Mouse (Mus musculus): ENCODE measurements around the gene Trcg1. TPM values are rescaled to one million over a fixed set of nuclear protein-coding genes. Genes with fewer than 3 reads are reported as not detected.

Gene Trcg1
- polyA plus RNA-seq, 1 experiment from 2014 or later: not detected

- 55% methylated on average over 1 of the region's 1 CpGs for WGBS
- Histone ChIP-seq H3K27me3 (0 out of 2 replicates have a peak, but pooled peaks cover 4% of the 10 kb centered on the region), H3K4me2 (replicated peaks) (no peak overlapping the region), H3K4me3 (replicated peaks) (no peak overlapping the region), H3K27ac (peak overlapping the region; percentile 42; the same call in 1 of the 2 replicates), H3K36me3 (no peaks in the 10 kb centered on the region), H3K9ac (replicated peaks) (no peak overlapping the region), H3K4me1 (replicated peaks) (peaks cover 46% of the 10 kb centered on the region), H3K9me3 (no peaks in the 10 kb centered on the region)
- ATAC-seq: 0 out of 2 replicates have a peak, but pooled peaks have one; percentile 28
These were observed 33.0 kb downstream of the Trcg1 start for GRCm38 (mm10) chr9:57269384-57269783.

GRCm38 (mm10) chr9:57270399-57270798 is 34.0 kb downstream of the Trcg1 start:
- Histone ChIP-seq H3K9ac (replicated peaks) (no peak overlapping the region), H3K36me3 (no peaks in the 10 kb centered on the region), H3K27ac (no peak overlapping the region), H3K4me1 (replicated peaks) (peaks cover 46% of the 10 kb centered on the region), H3K4me3 (replicated peaks) (no peak overlapping the region), H3K4me2 (replicated peaks) (no peak overlapping the region), H3K27me3 (0 out of 2 replicates have a peak, but pooled peaks cover 4% of the 10 kb centered on the region), H3K9me3 (no peaks in the 10 kb centered on the region)
- ATAC-seq: no peak
- 31% methylated on average over 8 of the region's 8 CpGs for WGBS

- WGBS: 72% methylated on average over 1 of the region's 1 CpGs
- H3K27ac ChIP-seq: no peak overlapping the region
- H3K4me1 ChIP-seq (replicated peaks): peaks cover 43% of the 10 kb centered on the region
- H3K4me2 ChIP-seq (replicated peaks): no peak overlapping the region
- H3K4me3 ChIP-seq (replicated peaks): no peak overlapping the region
- no peaks in the 10 kb centered on the region for H3K9me3 ChIP-seq
- no peak for ATAC-seq
- H3K36me3 ChIP-seq: no peaks in the 10 kb centered on the region
- H3K9ac ChIP-seq (replicated peaks): no peak overlapping the region
- 0 out of 2 replicates have a peak, but pooled peaks cover 4% of the 10 kb centered on the region for H3K27me3 ChIP-seq
These were observed 34.7 kb downstream of the Trcg1 start for GRCm38 (mm10) chr9:57271081-57271480.

- no peak overlapping the region for H3K4me3 ChIP-seq (replicated peaks)
- 49% methylated on average over 9 of the region's 9 CpGs for WGBS
- H3K9ac ChIP-seq (replicated peaks): no peak overlapping the region
- no peaks in the 10 kb centered on the region for H3K36me3 ChIP-seq
- no peaks in the 10 kb centered on the region for H3K9me3 ChIP-seq
- H3K4me2 ChIP-seq (replicated peaks): no peak overlapping the region
- H3K27me3 ChIP-seq: 0 out of 2 replicates have a peak, but pooled peaks cover 4% of the 10 kb centered on the region
- H3K4me1 ChIP-seq (replicated peaks): peaks cover 33% of the 10 kb centered on the region
- no peak overlapping the region for H3K27ac ChIP-seq
- no peak for ATAC-seq
These were observed 35.6 kb downstream of the Trcg1 start for GRCm38 (mm10) chr9:57271837-57272562.

GRCm38 (mm10) chr9:57272902-57273804 is 36.8 kb downstream of the Trcg1 start:
- Histone ChIP-seq H3K4me2 (replicated peaks) (no peak overlapping the region), H3K27ac (no peak overlapping the region), H3K9ac (replicated peaks) (no peak overlapping the region), H3K4me3 (replicated peaks) (no peak overlapping the region), H3K4me1 (replicated peaks) (peaks cover 22% of the 10 kb centered on the region), H3K27me3 (no peaks in the 10 kb centered on the region), H3K9me3 (no peaks in the 10 kb centered on the region), H3K36me3 (no peaks in the 10 kb centered on the region)
- 70% methylated on average over 8 of the region's 8 CpGs for WGBS
- no peak for ATAC-seq

- no peaks in the 10 kb centered on the region for H3K27me3 ChIP-seq
- no peak overlapping the region for H3K27ac ChIP-seq
- WGBS: 40% methylated on average over 6 of the region's 6 CpGs
- no peaks in the 10 kb centered on the region for H3K36me3 ChIP-seq
- no peak for ATAC-seq
- H3K9ac ChIP-seq (replicated peaks): no peak overlapping the region
- H3K4me2 ChIP-seq (replicated peaks): no peak overlapping the region
- H3K4me1 ChIP-seq (replicated peaks): peaks cover 18% of the 10 kb centered on the region
- H3K9me3 ChIP-seq: no peaks in the 10 kb centered on the region
- H3K4me3 ChIP-seq (replicated peaks): no peak overlapping the region
These were observed 37.6 kb downstream of the Trcg1 start for GRCm38 (mm10) chr9:57273805-57274494.

GRCm38 (mm10) chr9:57276311-57276710 is 40.0 kb downstream of the Trcg1 start:
- Histone ChIP-seq H3K9ac (replicated peaks) (no peak overlapping the region), H3K4me1 (replicated peaks) (peaks cover 2% of the 10 kb centered on the region), H3K9me3 (no peaks in the 10 kb centered on the region), H3K4me2 (replicated peaks) (no peak overlapping the region), H3K27me3 (no peaks in the 10 kb centered on the region), H3K36me3 (no peaks in the 10 kb centered on the region), H3K27ac (no peak overlapping the region), H3K4me3 (replicated peaks) (no peak overlapping the region)
- ATAC-seq: no peak

- no peak overlapping the region for H3K27ac ChIP-seq
- H3K36me3 ChIP-seq: no peaks in the 10 kb centered on the region
- peaks cover 8% of the 10 kb centered on the region for H3K4me1 ChIP-seq (replicated peaks)
- 65% methylated on average over 4 of the region's 4 CpGs for WGBS
- H3K4me2 ChIP-seq (replicated peaks): no peak overlapping the region
- H3K9me3 ChIP-seq: no peaks in the 10 kb centered on the region
- H3K4me3 ChIP-seq (replicated peaks): no peak overlapping the region
- no peaks in the 10 kb centered on the region for H3K27me3 ChIP-seq
- H3K9ac ChIP-seq (replicated peaks): no peak overlapping the region
- no peak for ATAC-seq
These were observed 41.9 kb downstream of the Trcg1 start for GRCm38 (mm10) chr9:57278268-57278667.

- peaks cover 8% of the 10 kb centered on the region for H3K4me1 ChIP-seq (replicated peaks)
- no peaks in the 10 kb centered on the region for H3K9me3 ChIP-seq
- H3K4me2 ChIP-seq (replicated peaks): no peak overlapping the region
- 63% methylated on average over 4 of the region's 4 CpGs for WGBS
- no peak overlapping the region for H3K27ac ChIP-seq
- H3K4me3 ChIP-seq (replicated peaks): no peak overlapping the region
- no peak overlapping the region for H3K9ac ChIP-seq (replicated peaks)
- no peaks in the 10 kb centered on the region for H3K27me3 ChIP-seq
- no peaks in the 10 kb centered on the region for H3K36me3 ChIP-seq
- no peak for ATAC-seq
These were observed 43.1 kb downstream of the Trcg1 start for GRCm38 (mm10) chr9:57279441-57279840.

GRCm38 (mm10) chr9:57281549-57281948 is 45.2 kb downstream of the Trcg1 start:
- peak; percentile 77 for ATAC-seq

GRCm38 (mm10) chr9:57282686-57283085 is 46.3 kb downstream of the Trcg1 start:
- Histone ChIP-seq H3K36me3 (no peaks in the 10 kb centered on the region), H3K4me1 (replicated peaks) (peaks cover 8% of the 10 kb centered on the region), H3K27me3 (no peaks in the 10 kb centered on the region), H3K27ac (no peak overlapping the region), H3K9me3 (no peaks in the 10 kb centered on the region), H3K4me3 (replicated peaks) (no peak overlapping the region), H3K4me2 (replicated peaks) (no peak overlapping the region), H3K9ac (replicated peaks) (no peak overlapping the region)
- 96% methylated on average over 3 of the region's 3 CpGs for WGBS
- ATAC-seq: no peak

More at GRCm38 (mm10) chr9:57281549-57281948, 45.2 kb downstream of the Trcg1 start:
- Histone ChIP-seq H3K36me3 (no peaks in the 10 kb centered on the region), H3K4me2 (replicated peaks) (peak overlapping the region; percentile 46), H3K9me3 (no peaks in the 10 kb centered on the region), H3K27ac (no peak overlapping the region), H3K4me1 (replicated peaks) (peaks cover 8% of the 10 kb centered on the region), H3K27me3 (no peaks in the 10 kb centered on the region), H3K9ac (replicated peaks) (peak overlapping the region; percentile 39; the same call in 1 of the 2 replicates), H3K4me3 (replicated peaks) (peak overlapping the region; percentile 19)
- 9% methylated on average over 20 of the region's 20 CpGs for WGBS

Measured in midbrain, embryonic 13.5 days (tissue).